Mouse (Mus musculus): ENCODE results near the gene Gm13043.
"Not testable (repeated sequence)": the region's sequence is repeated elsewhere in the genome, so short reads cannot be mapped to it uniquely, and the experiment has no call there.

The Gm13043 gene

DNA sequence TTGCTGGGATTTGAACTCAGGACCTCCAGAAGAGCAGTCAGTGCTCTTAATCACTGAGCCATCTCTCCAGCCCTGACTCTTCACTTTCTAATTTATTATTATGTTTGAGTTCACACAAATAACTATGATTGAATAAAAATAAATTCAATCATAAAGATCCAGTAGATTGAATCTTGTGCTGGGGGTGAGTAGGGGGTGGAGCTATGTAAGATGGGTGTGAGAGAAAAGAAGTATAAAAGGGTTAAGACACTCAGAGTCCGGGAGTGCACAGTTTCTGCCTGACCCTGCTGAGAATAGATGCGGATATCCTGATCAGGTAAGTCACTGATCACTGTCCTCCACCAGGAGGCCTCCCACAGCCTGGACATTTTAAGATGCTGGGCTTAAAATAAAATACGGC is at the start of gene Gm13043:
Gm13043 (plus strand) TSS at position 301 of the 400 bp plus-strand sequence.
- in situ Hi-C loops (cut with MboI, MseI): no loop called here

DNA sequence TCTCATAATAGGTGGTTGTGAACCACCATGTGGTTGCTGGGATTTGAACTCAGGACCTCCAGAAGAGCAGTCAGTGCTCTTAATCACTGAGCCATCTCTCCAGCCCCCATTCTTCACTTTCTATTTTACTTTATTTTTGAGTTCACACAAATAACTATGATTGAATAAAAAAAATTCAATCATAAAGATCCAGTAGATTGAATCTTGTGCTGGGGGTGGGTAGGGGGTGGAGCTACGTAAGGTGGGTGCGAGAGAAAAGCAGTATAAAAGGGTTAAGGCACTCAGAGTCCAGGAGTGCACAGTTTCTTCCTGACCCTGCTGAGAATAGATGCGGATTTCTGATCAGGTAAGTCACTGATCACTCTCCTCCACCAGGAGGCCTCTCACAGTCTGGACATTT is 24.5 kb downstream of the Gm13043 start, which contains the start of gene Gm13040:
Gm13040 (plus strand) TSS at position 301 of the 400 bp plus-strand sequence.
- in situ Hi-C loops (cut with MboI, MseI): not testable (repeated sequence)

GRCm38 (mm10) chr4:143551400-143551799 is 40.3 kb downstream of the Gm13043 start, which contains the start of the genes BC080695 and Gm13057:
TSS of gene BC080695 (plus strand) at chr4:143551700.
TSS of gene Gm13057 (plus strand) at chr4:143551709.
- in situ Hi-C loops (cut with MboI, MseI): not testable (repeated sequence)
